Mouse (Mus musculus) myocyte (in vitro differentiated cells): ENCODE data around the gene Itpk1. TPM values are rescaled to one million over a fixed set of nuclear protein-coding genes. Genes with fewer than 3 reads are reported as not detected.
A peak's percentile ranks its signal among the peaks of the same experiment; 100 is the strongest.

Source experiments
- H3K27me3 ChIP-seq: one replicate; pipeline ENCODE4 v1.6.1; 2011; ENCODE audit not compliant: control insufficient read depth, insufficient read depth, insufficient read length
- H3K36me3 ChIP-seq: one replicate; pipeline ENCODE4 v1.6.1; 2011; ENCODE audit not compliant: control insufficient read depth, insufficient read depth
- H3K4me2 ChIP-seq: one replicate; pipeline ENCODE4 v1.6.1; 2011; ENCODE audit warnings: low read depth, control low read depth
- H3K4me3 ChIP-seq: one replicate; pipeline ENCODE4 v1.5.1; 2011; ENCODE audit warnings: mild to moderate bottlenecking, control low read depth, moderate library complexity
- H3K79me2 ChIP-seq: one replicate; pipeline ENCODE4 v1.6.1; 2011; ENCODE audit not compliant: control insufficient read depth, insufficient read depth
- H3ac ChIP-seq: one replicate; pipeline ENCODE4 v1.6.1; 2011; ENCODE audit not compliant: control insufficient read depth, insufficient read length
- CEBPB ChIP-seq: IDR thresholded peaks from 2 replicates; pipeline ENCODE4 v1.6.1; 2011; ENCODE audit warnings: mild to moderate bottlenecking, moderate library complexity; ENCODE audit not compliant: poor library complexity, insufficient read depth, severe bottlenecking
- E2F4 ChIP-seq: IDR thresholded peaks from one replicate; pipeline ENCODE4 v1.6.1; 2011; ENCODE audit warnings: mild to moderate bottlenecking, control low read depth, moderate library complexity; ENCODE audit not compliant: insufficient read depth
- MAX ChIP-seq: IDR thresholded peaks from one replicate; pipeline ENCODE4 v1.6.1; 2011; ENCODE audit warnings: low read depth, mild to moderate bottlenecking, control low read depth
- MYOG ChIP-seq, 3 experiments: IDR thresholded peaks; one replicate each; pipeline ENCODE4 v1.6.1; 2011; ENCODE audit warnings: control low read depth in 2 of 3, low read depth in 2 of 3, mild to moderate bottlenecking in 2 of 3; ENCODE audit not compliant: insufficient read length in 2 of 3, control insufficient read depth in 1 of 3, insufficient read depth in 1 of 3
- POLR2A ChIP-seq: IDR thresholded peaks from one replicate; pipeline ENCODE4 v1.6.1; 2011; ENCODE audit warnings: low read depth, mild to moderate bottlenecking, control low read depth, moderate library complexity; ENCODE audit not compliant: insufficient read length
- POLR2AphosphoS2 ChIP-seq: IDR thresholded peaks from one replicate; pipeline ENCODE4 v1.6.1; 2011; ENCODE audit warnings: low read depth, control low read depth; ENCODE audit not compliant: insufficient read length
- REST ChIP-seq: IDR thresholded peaks from one replicate; pipeline ENCODE4 v1.6.1; 2011; ENCODE audit warnings: mild to moderate bottlenecking, control low read depth, moderate library complexity; ENCODE audit not compliant: insufficient read depth, insufficient read length
- SRF ChIP-seq: IDR thresholded peaks from one replicate; pipeline ENCODE4 v1.6.1; 2011; ENCODE audit warnings: low read depth; ENCODE audit not compliant: control insufficient read depth, insufficient read length
- TCF12 ChIP-seq: IDR thresholded peaks from one replicate; pipeline ENCODE4 v1.6.1; 2011; ENCODE audit warnings: mild to moderate bottlenecking, control low read depth; ENCODE audit not compliant: poor library complexity, insufficient read depth, severe bottlenecking
- TCF3 ChIP-seq: IDR thresholded peaks from one replicate; pipeline ENCODE4 v1.6.1; 2011; ENCODE audit warnings: low read depth, control low read depth; ENCODE audit not compliant: insufficient read length
- USF1 ChIP-seq: IDR thresholded peaks from one replicate; pipeline ENCODE4 v1.6.1; 2011; ENCODE audit warnings: low read depth, mild to moderate bottlenecking, control low read depth, moderate library complexity
- polyA plus RNA-seq: library from polyadenylated mRNA; unstranded; fragments of >200 nt; fragmentation: generic; extraction: Trizol; gene quantifications from one replicate; pipeline ENCODE4 v1.2.1, GENCODE M21; 2012; ENCODE audit warnings: missing spikeins

Gene Itpk1
- polyA plus RNA-seq, 1 experiment, result 4.9 TPM

GRCm38 (mm10) chr12:102682085-102682484 is 22.6 kb downstream of the Itpk1 start:
- no peaks in the 10 kb centered on the region for H3K27me3 ChIP-seq
- no peak overlapping the region for H3K4me3 ChIP-seq
- no peaks in the 10 kb centered on the region for H3K79me2 ChIP-seq
- H3ac ChIP-seq, result no peak overlapping the region
- H3K36me3 ChIP-seq, result no peaks in the 10 kb centered on the region
- TF ChIP-seq POLR2AphosphoS2 (no peak), USF1 (no peak), SRF (no peak), REST (no peak)
- H3K4me2 ChIP-seq, result no peak overlapping the region

- no peaks in the 10 kb centered on the region for H3K36me3 ChIP-seq
- H3K27me3 ChIP-seq, result no peaks in the 10 kb centered on the region
- TF ChIP-seq E2F4, result no peak
- TF ChIP-seq MYOG (IDR thresholded peaks at IDR 0.05; ENCODE audit: control insufficient read depth in 1 of 3, insufficient read depth in 1 of 3, insufficient read length in 2 of 3, low read depth in 2 of 3), result no peak
- TF ChIP-seq REST, result no peak
- no peak for TF ChIP-seq SRF
- no peak for TF ChIP-seq POLR2A
- TF ChIP-seq POLR2AphosphoS2, result no peak
- TF ChIP-seq MAX, result no peak
- TF ChIP-seq TCF12, result no peak
- no peak for TF ChIP-seq TCF3
- TF ChIP-seq USF1, result no peak
- H3K79me2 ChIP-seq, result no peaks in the 10 kb centered on the region
- H3ac ChIP-seq, result no peak overlapping the region
- no peak overlapping the region for H3K4me2 ChIP-seq
- no peak overlapping the region for H3K4me3 ChIP-seq
These were observed 23.1 kb downstream of the Itpk1 start for GRCm38 (mm10) chr12:102681590-102681989.

- no peak overlapping the region for H3ac ChIP-seq
- H3K36me3 ChIP-seq, result no peaks in the 10 kb centered on the region
- H3K4me2 ChIP-seq, result no peak overlapping the region
- H3K79me2 ChIP-seq, result no peaks in the 10 kb centered on the region
- H3K27me3 ChIP-seq, result no peaks in the 10 kb centered on the region
- no peak overlapping the region for H3K4me3 ChIP-seq
- TF ChIP-seq TCF12 (no peak), MAX (no peak), POLR2A (no peak), E2F4 (no peak), TCF3 (no peak), USF1 (no peak), CEBPB (no peak), SRF (no peak)
These were observed 25.9 kb downstream of the Itpk1 start for GRCm38 (mm10) chr12:102678820-102679219.

- TF ChIP-seq MYOG (IDR thresholded peaks at IDR 0.05; ENCODE audit: control insufficient read depth in 1 of 3, insufficient read depth in 1 of 3, insufficient read length in 2 of 3, low read depth in 2 of 3) (peak in 1 of 3 experiments; percentile 58), USF1 (no peak)
- H3K79me2 ChIP-seq, result no peaks in the 10 kb centered on the region
- no peaks in the 10 kb centered on the region for H3K36me3 ChIP-seq
- H3K27me3 ChIP-seq, result no peaks in the 10 kb centered on the region
- no peak overlapping the region for H3ac ChIP-seq
- H3K4me3 ChIP-seq, result no peak overlapping the region
- no peak overlapping the region for H3K4me2 ChIP-seq
These were observed 27.6 kb downstream of the Itpk1 start for GRCm38 (mm10) chr12:102677089-102677488.

GRCm38 (mm10) chr12:102674556-102674955 is 30.2 kb downstream of the Itpk1 start:
- TF ChIP-seq MYOG (IDR thresholded peaks at IDR 0.05; ENCODE audit: control insufficient read depth in 1 of 3, insufficient read depth in 1 of 3, insufficient read length in 2 of 3, low read depth in 2 of 3) (no peak), MAX (no peak), USF1 (no peak), SRF (no peak), E2F4 (no peak), CEBPB (no peak), TCF12 (no peak), REST (no peak), POLR2AphosphoS2 (no peak)
- Histone ChIP-seq H3K36me3 (no peaks in the 10 kb centered on the region), H3K79me2 (no peaks in the 10 kb centered on the region), H3K4me2 (no peak overlapping the region), H3ac (no peak overlapping the region), H3K27me3 (no peaks in the 10 kb centered on the region), H3K4me3 (no peak overlapping the region)

GRCm38 (mm10) chr12:102674123-102674522 is 30.6 kb downstream of the Itpk1 start:
- Histone ChIP-seq H3ac (no peak overlapping the region), H3K27me3 (no peaks in the 10 kb centered on the region), H3K79me2 (no peaks in the 10 kb centered on the region), H3K36me3 (no peaks in the 10 kb centered on the region), H3K4me3 (no peak overlapping the region), H3K4me2 (no peak overlapping the region)
- TF ChIP-seq POLR2A (no peak), SRF (no peak), TCF12 (no peak), MAX (no peak)
